Mouse (Mus musculus): ENCODE measurements around the gene Myo3b.

- no peak for TF ChIP-seq CEBPB (IDR thresholded peaks at IDR 0.05; ENCODE audit: insufficient read depth, poor library complexity, severe bottlenecking)
- TF ChIP-seq E2F4 (IDR thresholded peaks at IDR 0.05; ENCODE audit: insufficient read depth) = no peak
- no peak for TF ChIP-seq POLR2A (IDR thresholded peaks at IDR 0.05; ENCODE audit: insufficient read length, low read depth)
- no peak for TF ChIP-seq REST (IDR thresholded peaks at IDR 0.05; ENCODE audit: insufficient read depth, insufficient read length)
These were observed 371.5 kb downstream of the Myo3b start for GRCm38 (mm10) chr2:70410298-70410885.

Data from myocyte (in vitro differentiated cells).